Mouse (Mus musculus) spleen, adult 18-20 months (tissue): Measurements from ENCODE around the gene Tfeb.

Experiments used
- DNase-seq, 2 experiments: peaks; one replicate each; pipeline ENCODE4 v3.0.0; 2022; ENCODE audit warnings: mixed read lengths in 2 of 2

Gene Tfeb

DNA sequence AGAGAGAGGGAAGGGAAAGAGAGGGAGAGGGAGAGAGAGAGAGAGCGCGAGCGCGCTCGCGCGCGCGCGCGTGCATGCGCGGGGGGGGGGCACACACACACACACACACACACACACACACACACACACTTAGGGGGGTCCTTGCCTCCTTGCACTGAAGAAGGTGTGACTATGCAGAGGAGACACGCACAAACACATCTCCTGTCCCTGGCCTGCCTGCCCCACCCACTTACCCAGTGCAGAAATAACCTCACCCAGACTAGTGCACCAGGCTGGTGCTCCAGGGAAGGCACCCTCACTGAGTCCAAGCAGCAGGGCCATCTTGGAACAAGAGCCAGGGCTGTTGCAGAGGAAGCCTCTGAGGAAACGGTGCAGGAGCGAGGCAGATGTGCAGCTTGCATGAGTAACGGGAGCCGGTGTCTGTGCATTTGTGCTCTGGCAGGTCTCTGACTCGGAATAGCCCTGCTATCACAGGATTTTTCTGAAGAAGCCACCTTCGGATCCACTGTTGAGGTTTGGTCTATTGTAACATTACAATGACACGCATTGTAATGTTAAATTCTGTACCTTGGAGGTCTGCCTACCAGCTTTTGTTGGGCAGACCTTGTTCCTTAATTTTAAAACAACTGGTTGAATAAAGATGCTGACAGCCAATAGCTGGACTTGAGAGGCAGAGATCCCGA is 23.8 kb upstream of the Tfeb start:
- DNase-seq = no peak

DNA sequence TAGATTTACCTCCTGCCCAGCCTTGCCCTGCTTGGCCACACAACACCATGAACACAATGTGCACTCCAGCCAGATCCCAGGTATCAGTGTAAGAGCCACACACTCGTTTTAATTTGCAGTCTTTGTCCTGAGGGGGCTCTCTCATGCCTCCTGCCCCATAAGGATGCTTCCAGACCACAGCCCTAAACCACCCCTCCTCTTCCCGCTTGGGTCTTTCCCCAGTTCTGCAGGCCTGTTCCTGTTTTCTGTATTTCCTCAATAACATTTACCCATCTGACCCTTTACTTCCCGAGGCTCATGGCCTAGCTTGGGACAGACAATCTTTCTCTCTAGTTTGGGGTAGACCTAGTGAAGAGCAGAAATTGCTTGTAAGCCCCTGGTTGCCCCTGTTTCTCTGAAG is 21.8 kb upstream of the Tfeb start:
- no peak for DNase-seq

- no peak for DNase-seq
Measured at GRCm38 (mm10) chr17:47721183-47721582, 15.6 kb upstream of the Tfeb start.

DNA sequence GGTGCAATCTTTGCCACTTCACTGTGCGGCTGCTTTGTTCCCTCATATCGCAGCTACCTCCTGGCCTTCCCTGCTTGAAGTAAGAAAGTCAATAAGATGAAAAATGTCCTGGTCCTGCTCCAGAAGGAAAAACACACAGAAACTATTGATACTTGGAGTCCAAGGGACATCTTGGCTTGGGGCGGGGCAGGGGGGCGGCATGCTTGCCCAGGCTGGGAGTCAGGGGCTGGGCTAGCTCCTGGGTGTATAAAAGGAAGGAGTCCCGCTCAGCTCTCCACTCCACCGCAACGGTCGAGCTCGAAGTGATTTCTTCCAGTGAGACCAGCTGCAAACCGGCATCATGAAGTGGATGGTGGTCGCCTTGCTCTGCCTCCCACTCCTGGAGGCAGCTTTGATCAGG is 10.3 kb upstream of the Tfeb start, which contains the start of gene Pgc:
Gene Pgc (plus strand): TSS at position 277 of the 400 bp plus-strand sequence.
- DNase-seq = no peak

DNA sequence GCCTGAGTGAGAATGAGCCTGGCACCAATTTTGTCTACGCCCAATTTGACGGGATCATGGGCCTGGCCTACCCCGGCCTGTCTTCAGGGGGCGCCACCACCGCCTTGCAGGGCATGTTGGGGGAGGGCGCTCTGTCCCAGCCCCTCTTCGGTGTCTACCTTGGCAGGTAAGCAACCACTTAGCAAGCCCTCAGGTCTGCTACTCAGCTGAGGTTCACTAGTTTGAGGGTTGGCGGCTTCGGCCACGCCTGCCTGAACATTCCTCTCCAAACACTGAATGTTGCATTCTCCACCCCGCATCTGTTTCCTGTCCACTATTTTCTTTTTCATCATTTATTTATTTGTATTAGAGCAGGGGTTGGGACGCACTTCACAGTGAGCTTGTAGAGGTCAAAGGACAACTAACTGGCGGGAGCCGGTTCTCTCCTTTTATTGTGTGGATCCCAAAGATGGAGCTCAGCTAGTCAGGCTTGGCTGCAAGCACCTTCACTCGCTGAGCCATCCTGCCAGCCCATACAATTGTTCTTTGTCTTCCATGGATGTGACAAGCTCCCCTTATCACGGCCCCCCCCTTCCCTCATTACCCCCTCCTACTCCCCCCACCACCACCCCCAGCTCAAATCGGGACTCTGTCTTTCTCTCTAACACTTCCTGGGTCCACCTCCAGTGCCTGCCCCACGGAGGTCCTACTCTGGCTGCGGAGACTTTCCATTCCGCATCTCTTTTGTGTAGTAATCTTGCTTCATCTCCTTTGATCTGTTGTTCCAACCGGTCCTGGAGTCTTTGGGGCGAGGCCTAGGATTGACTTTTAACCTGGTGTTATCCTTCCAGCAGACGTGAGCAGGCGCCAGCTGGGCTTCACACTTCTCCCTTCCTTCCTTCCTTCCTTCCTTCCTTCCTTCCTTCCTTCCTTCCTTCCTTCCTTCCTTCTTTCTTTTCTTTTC is 5.9 kb upstream of the Tfeb start:
- DNase-seq = no peak

DNA sequence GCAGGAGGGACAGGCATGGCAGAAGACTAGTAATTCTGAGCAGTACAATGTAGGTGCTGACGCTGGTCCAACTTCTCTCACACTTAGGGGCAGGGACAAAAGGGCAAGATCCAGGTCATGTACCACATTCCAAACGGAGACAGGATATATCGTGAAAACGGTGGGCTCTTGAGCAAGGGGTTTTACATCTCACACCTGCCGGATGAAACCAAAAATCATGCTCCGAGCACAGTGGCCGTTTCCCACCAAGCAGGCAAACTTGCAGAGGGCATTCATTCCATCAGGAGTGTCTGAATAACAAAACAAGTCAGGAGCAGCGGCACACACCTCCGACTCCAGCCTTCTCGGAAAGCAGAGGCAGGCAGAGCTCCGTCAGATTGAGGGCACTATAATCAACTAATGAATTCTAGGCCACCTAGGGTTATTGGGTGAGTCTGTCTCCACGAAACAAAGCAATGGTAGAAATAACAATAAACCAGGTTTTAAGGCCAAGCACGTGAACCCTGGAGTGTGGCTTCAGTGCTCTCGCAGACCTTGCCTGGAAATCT is 1.2 kb upstream of the Tfeb start:
- no peak for DNase-seq

DNA sequence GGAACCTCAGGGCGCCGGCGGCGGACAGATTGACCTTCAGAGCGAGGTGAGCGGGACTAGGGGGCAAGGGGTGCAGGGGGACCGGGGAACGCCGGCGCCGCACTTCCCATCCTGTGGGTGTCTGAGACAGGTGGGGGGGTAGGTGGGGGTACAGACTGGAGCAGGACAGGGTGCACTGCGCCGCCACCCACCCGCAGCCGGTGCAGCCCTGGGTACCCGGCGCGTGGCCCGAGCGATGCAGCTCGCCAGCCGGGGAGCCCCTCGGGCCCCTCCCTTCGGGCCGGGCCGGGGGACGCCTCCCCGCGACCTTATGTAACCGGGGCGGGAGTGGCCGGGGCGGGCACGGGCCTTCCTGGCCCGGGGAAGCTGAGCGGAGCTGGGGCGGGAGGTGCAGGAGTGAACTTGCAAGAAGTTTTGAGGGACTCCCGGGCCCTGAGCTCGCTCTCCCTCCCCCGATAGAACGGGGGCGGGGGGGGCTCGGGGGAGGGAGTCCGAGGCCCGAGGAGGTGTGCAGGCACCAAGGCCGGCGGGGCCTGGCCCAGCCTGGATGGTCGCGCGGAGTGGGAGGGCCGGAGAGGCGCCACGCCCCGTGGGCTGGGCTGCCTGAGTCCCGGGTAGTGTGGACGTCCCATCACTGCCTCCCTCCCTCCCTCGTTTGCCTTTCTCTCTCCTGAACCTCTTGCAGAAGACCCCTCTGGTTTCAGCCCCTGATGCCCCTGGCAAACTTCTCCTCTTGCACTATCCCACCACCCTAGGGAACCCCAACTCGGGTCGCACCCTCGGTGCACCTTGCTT is 638 bp downstream of the Tfeb start:
- peak; percentile 94 for DNase-seq

- DNase-seq = peak; percentile 88 to 93
Measured at GRCm38 (mm10) chr17:47738066-47738878, 1.4 kb downstream of the Tfeb start.

DNA sequence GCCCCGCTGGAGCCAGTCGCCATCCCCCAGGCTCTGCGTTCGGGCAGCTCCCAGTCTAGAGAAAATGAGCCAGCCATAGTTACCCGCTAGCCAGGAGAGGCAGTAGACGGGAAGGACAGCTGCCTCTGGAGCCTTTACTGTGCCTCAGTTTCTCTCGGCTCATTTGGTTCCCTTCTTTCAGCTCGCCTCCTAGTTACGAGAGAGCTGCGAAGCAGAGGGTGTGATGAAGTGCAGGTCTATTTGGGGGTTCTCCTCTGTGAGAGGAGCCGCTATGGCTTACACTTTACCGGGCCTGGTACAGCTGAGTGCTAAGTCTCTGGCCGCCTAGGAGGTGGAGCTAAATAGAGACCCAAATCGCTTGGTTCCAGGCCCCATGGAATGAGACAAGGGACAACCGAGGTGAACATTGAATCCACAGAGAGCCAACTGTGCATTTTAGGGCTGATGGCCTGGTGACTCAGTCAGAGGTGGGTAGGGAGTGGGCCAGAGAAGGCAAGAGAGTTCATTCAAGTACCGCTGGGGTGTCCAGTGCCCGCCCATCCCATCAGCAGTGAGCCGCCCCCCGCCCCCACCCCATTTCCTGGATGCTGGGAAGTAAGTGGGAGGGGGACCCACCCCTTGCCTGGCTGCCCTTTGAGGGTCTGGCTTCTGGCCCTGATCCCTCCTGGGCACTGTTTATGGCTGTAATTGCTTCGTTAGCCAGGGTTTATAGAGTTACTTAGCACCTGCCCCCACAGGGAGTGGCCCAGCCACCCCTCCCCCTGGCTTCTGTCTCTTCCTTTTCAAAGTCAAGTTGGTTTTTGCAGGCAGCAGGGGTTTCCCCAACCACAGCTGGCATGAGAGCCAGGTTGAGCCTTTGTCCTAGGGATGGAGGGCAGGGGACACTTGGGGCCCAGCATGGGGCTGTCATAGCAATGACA is 2.3 kb downstream of the Tfeb start:
- DNase-seq = peak; percentile 69 to 76

- no peak for DNase-seq
Measured at GRCm38 (mm10) chr17:47740186-47740585, 3.4 kb downstream of the Tfeb start.

DNA sequence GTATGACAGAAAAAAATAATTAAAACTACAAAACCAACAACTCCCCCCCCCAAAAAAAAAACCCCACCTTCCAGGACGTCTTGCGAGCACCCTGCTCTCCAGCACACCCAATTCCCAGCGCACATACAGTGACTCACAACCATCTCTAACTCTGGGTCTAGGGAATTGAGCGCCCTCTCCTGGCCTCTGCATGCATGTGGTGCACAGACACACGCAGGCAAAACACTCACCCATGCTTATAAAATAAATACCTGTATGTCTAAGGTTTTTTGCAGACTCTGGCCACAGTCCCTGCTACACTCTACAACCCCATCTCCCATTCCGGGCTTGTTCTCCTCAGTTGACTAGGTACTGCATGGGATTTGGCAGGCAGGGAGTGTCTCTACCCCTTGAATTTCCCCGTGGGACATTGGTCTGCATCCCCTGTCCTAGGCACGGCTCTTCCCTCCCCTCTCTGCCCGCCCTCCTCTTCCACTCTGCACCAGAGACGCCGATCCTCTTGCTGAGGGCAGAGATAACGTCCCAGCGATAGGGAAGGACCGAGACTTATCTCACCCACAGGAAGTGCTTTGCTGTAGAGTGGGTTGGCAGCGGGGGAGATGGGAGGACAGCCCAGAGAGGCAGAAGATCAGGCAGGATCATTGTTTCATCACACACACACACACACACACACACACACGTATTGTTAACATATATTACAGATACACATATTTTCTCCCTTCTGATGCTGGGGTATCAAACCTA is 6.3 kb downstream of the Tfeb start:
- no peak for DNase-seq

GRCm38 (mm10) chr17:47744086-47744485 is 7.3 kb downstream of the Tfeb start:
- no peak for DNase-seq

- DNase-seq = no peak
Measured at GRCm38 (mm10) chr17:47744746-47745368, 8.0 kb downstream of the Tfeb start.

- DNase-seq = no peak
Measured at GRCm38 (mm10) chr17:47748791-47749553, 12.1 kb downstream of the Tfeb start.

DNA sequence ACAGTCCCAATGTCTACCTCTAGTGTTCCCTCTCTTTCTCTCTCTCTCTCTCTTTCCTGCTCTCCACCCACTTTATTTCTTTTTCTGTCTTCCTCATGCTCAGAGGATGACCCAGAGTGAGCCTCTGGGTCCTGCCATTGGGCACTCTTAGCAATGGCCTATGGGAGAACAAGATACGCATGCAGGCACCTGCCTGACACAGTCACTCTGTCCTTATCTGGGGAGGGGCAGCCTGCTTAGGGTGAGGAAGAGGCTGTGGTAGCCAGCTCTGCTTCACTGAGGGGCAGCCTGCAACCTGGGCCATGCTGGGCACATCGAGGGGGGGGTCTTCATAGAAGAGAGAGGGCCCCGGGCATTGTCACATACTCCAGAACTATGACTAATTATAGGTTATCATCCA is 12.8 kb downstream of the Tfeb start:
- no peak for DNase-seq

DNA sequence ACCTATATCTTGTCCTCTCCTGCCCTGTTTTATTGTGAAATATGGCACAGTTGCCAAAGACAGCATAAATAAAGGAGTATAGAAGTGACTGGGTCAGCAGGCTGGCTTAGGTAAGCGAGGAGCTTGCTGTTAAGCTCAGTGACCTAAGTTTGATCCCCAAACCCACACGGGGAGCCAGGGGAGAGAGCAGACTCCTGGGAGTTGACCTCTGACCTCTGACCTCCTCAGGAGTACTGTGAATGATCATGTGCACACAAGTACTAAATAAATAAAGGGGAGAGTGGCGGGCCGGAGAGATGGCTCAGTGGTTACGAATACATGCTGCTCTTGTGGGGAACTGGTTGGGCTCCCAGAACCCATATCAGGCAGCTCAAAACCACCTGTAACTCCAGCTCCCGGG is 13.3 kb downstream of the Tfeb start:
- DNase-seq = no peak

DNA sequence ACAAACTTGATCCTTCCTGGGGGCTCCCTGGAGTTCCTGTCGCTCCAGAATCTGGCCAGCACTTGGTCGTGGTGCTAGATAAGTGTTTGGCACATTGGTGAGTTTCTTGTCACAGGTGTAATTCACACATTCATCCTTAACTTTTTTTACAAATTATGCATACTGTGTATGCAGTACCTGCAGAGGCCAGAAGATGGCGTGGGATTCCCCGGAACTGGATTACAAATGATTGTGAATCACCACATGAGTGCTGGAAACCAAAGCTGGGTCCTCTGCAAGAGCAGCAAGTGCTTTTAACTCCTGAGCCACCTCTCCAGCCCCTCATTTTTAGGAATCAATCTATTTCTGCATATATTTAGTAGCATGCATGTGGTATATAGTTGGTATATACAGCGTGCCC is 15.0 kb downstream of the Tfeb start:
- no peak for DNase-seq

- no peak for DNase-seq
Measured at GRCm38 (mm10) chr17:47753130-47753775, 16.4 kb downstream of the Tfeb start.
